Mouse (Mus musculus) lung, postnatal 0 days (tissue): Measurements from ENCODE around the gene Ip6k2.
A peak's percentile ranks its signal among the peaks of the same experiment; 100 is the strongest.

Source experiments
- CTCF ChIP-seq: IDR thresholded peaks from 2 replicates; pipeline ENCODE4 v1.5.1; 2016; ENCODE audit warnings: antibody characterized with exemption, mild to moderate bottlenecking
- EP300 ChIP-seq: IDR thresholded peaks from 2 replicates; pipeline ENCODE4 v1.6.1; 2016; ENCODE audit warnings: antibody characterized with exemption, mild to moderate bottlenecking, control low read depth

DNA sequence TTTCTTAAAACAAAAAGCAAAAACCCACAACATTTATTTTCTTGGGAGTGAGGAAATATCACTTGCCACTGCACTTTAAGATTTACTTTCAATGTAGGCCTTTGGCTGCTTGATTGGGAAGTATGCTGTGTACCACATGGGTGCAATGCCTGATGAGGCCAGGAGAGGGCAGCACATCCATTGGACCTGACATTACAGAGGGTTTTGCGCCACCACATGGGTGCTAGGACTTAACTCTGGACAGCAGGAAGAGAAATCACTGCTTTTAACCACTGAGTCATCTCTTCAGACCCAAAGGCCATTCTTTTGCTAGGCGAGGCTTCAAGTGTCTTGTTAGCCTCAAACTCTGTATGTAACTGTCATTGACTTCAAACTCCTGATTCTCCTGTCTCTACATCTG is 23.8 kb upstream of the Ip6k2 start:
- TF ChIP-seq CTCF (peak; percentile 88), EP300 (no peak)
